ENCODE assay signal across 22 mouse cellular contexts in the genomic region with DNA sequence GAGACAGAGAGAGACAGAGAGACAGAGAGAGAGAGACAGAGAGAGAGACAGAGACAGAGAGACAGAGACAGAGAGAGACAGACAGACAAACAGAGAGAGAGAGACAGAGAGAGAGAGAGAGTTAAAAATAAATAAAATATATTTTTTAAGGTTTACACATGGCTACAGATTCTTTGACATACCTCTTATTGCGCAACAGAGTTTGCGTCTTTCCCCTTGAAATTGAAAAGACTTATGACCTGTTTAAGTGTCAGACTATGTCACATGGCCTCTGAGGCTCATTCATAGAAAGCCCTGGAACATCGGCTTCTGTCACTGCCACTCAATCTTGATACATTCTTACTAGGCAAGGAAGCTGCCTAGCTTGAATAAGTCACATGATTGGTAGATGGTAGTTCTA. TPM values are rescaled to one million over a fixed set of nuclear protein-coding genes. Genes with fewer than 3 reads are reported as not detected.
"Had no signal": no experiment of that assay in that cellular context is flagged by ENCODE, and none has a peak within 500 bp of the region (broad histone marks: within the 10 kb centered on the region; RNA-seq: fewer than 3 reads in every experiment).

No protein-coding gene starts in this region.

- H3K36me3 ChIP-seq: midbrain, embryonic 13.5 days; midbrain, embryonic 15.5 days; neural tube, embryonic 12.5 days; stomach, embryonic 15.5 days had no signal

- H3K4me3 ChIP-seq: megakaryocyte, embryonic 14.5 days; midbrain, embryonic 13.5 days; midbrain, embryonic 15.5 days; neural tube, embryonic 12.5 days; stomach, embryonic 15.5 days had no signal

- H3K27me3 ChIP-seq: midbrain, embryonic 13.5 days; midbrain, embryonic 15.5 days; neural tube, embryonic 12.5 days; stomach, embryonic 15.5 days had no signal

- DNase-seq: lung, adult 18-20 months; lung, embryonic 14.5 days; lung, postnatal 10 days; lung, postnatal 4 days; right cerebral cortex, postnatal 14 days; thymus, adult 2 months; thymus, postnatal 25 days; thymus, postnatal 4 days had no signal

- H3K27ac ChIP-seq: midbrain, embryonic 13.5 days; midbrain, embryonic 15.5 days; neural tube, embryonic 12.5 days; stomach, embryonic 15.5 days; stomach, postnatal 0 days had no signal

- H3K4me2 ChIP-seq: lung, embryonic 14.5 days; midbrain, embryonic 11.5 days; midbrain, embryonic 13.5 days; midbrain, embryonic 15.5 days; neural tube, embryonic 12.5 days; stomach, embryonic 15.5 days had no signal

- H3K4me1 ChIP-seq: midbrain, embryonic 13.5 days; midbrain, embryonic 15.5 days; neural tube, embryonic 12.5 days; stomach, embryonic 15.5 days had no signal

- H3K9me3 ChIP-seq: megakaryocyte, embryonic 14.5 days; midbrain, embryonic 13.5 days; midbrain, embryonic 15.5 days; neural tube, embryonic 12.5 days; stomach, embryonic 15.5 days had no signal

- H3K9ac ChIP-seq: lung, embryonic 14.5 days; midbrain, embryonic 13.5 days; midbrain, embryonic 15.5 days; neural tube, embryonic 12.5 days; stomach, embryonic 15.5 days had no signal

RNA-seq across cellular contexts. Expression of gene Rpl9-ps1, which starts 42.0 kb away (rescaled TPM):
- total RNA-seq: midbrain, postnatal 0 days had no signal
- polyA plus RNA-seq: liver, embryonic 16.5 days; lung, embryonic 14.5 days; lung, embryonic 16.5 days; midbrain, embryonic 11.5 days; midbrain, embryonic 13.5 days; midbrain, embryonic 15.5 days; midbrain, postnatal 0 days; neural tube, embryonic 12.5 days; neural tube, embryonic 14.5 days; spleen, adult 2 months; stomach, embryonic 15.5 days; stomach, postnatal 0 days; testis, adult 2 months; thymus, adult 2 months; urinary bladder, adult 2 months had no signal

RNA-seq across cellular contexts. Expression of gene Ccl3, which starts 45.8 kb away (rescaled TPM):
- polyA plus RNA-seq: testis, adult 2 months had no signal

RNA-seq across cellular contexts. Expression of gene Ccl4, which starts 59.0 kb away (rescaled TPM):
- total RNA-seq: midbrain, postnatal 0 days had no signal
- polyA plus RNA-seq: lung, embryonic 16.5 days; midbrain, embryonic 11.5 days; midbrain, embryonic 13.5 days; midbrain, embryonic 15.5 days; midbrain, postnatal 0 days; testis, adult 2 months had no signal
